Comparison of ENCODE assay signal across 8 mouse cellular contexts in genomic region chr13:65277994-65278382, GRCm38 (mm10). TPM values are rescaled to one million over a fixed set of nuclear protein-coding genes. Genes with fewer than 3 reads are reported as not detected.
DNase-seq lines count a peak whose midpoint lies in the region; ATAC-seq and TF ChIP-seq lines count a peak whose summit lies in the region.

No protein-coding gene starts in this region.

- peaks cover 11% of the 10 kb centered on the region; the same call in 1 of the 2 replicates for H3K36me3 ChIP-seq in lung, embryonic 15.5 days
- peaks cover 70% of the 10 kb centered on the region for H3K36me3 ChIP-seq in forebrain, embryonic 10.5 days (replicated peaks)
- peaks cover 15% of the 10 kb centered on the region for H3K36me3 ChIP-seq in limb, embryonic 14.5 days (ENCODE audit: control insufficient read depth, insufficient read depth, low read length)

- H3K27ac ChIP-seq in lung, embryonic 15.5 days: peak overlapping the region; percentile 84
- peak overlapping the region; percentile 89 for H3K27ac ChIP-seq in forebrain, embryonic 10.5 days
- H3K27ac ChIP-seq in limb, embryonic 14.5 days (replicated peaks; ENCODE audit: low read depth, low read length): peak overlapping the region; percentile 85
- peak overlapping the region; percentile 72 for H3K27ac ChIP-seq in olfactory bulb, adult 2 months (ENCODE audit: insufficient read depth, low read depth, low read length)

- H3K9ac ChIP-seq in lung, embryonic 15.5 days: peak overlapping the region; percentile 59
- H3K9ac ChIP-seq in limb, embryonic 14.5 days (ENCODE audit: low read depth, low read length, severe bottlenecking): peak overlapping the region; percentile 72

- DNase-seq in lung, postnatal 14 days: no peak
- no peak for DNase-seq in forebrain, embryonic 10.5 days (ENCODE audit: extremely low spot score, low spot score)
- DNase-seq in limb, embryonic 14.5 days (ENCODE audit: low spot score): peak; percentile 5
- no peak for DNase-seq in cerebellum, adult 8-10 months
- DNase-seq in thymus, postnatal 25 days: no peak
- DNase-seq in right cerebral cortex, postnatal 14 days: no peak

- peaks cover 8% of the 10 kb centered on the region; the same call in 1 of the 2 replicates for H3K4me1 ChIP-seq in lung, embryonic 15.5 days
- H3K4me1 ChIP-seq in forebrain, embryonic 10.5 days: 0 out of 2 replicates have a peak, but pooled peaks cover 3% of the 10 kb centered on the region
- no peaks in the 10 kb centered on the region for H3K4me1 ChIP-seq in limb, embryonic 14.5 days (ENCODE audit: control insufficient read depth, insufficient read depth, low read length)
- no peaks in the 10 kb centered on the region for H3K4me1 ChIP-seq in olfactory bulb, adult 2 months (ENCODE audit: control insufficient read depth, insufficient read depth, low read length)

- no peak for TF ChIP-seq CTCF in olfactory bulb, adult 2 months (IDR thresholded peaks at IDR 0.05; ENCODE audit: insufficient read depth, low read depth, low read length)

- ATAC-seq in lung, embryonic 15.5 days (ENCODE audit: borderline replicate concordance, extremely low read depth, low FRiP score, low TSS enrichment): peak; percentile 61; the same call in 1 of the 2 replicates
- ATAC-seq in limb, embryonic 14.5 days (ENCODE audit: low FRiP score, low read depth): peak; percentile 47

- H3K27me3 ChIP-seq in lung, embryonic 15.5 days: no peaks in the 10 kb centered on the region
- H3K27me3 ChIP-seq in forebrain, embryonic 10.5 days (ENCODE audit: poor library complexity, severe bottlenecking): no peaks in the 10 kb centered on the region
- no peaks in the 10 kb centered on the region for H3K27me3 ChIP-seq in limb, embryonic 14.5 days (ENCODE audit: control insufficient read depth, insufficient read depth, low read length)

- no peak for TF ChIP-seq POLR2A in limb, embryonic 14.5 days (IDR thresholded peaks at IDR 0.05; ENCODE audit: borderline replicate concordance, extremely low read depth, insufficient read depth, insufficient read length)
- no peak for TF ChIP-seq POLR2A in olfactory bulb, adult 2 months (IDR thresholded peaks at IDR 0.05; ENCODE audit: insufficient read depth, low read depth, low read length)

- no peaks in the 10 kb centered on the region; the same call in 1 of the 2 replicates for H3K9me3 ChIP-seq in lung, embryonic 15.5 days
- H3K9me3 ChIP-seq in forebrain, embryonic 10.5 days: peaks cover 74% of the 10 kb centered on the region
- peaks cover 30% of the 10 kb centered on the region for H3K9me3 ChIP-seq in limb, embryonic 14.5 days (ENCODE audit: control insufficient read depth, low read length)

- 6% methylated on average over 9 of the region's 9 CpGs for WGBS in lung, embryonic 15.5 days
- WGBS in forebrain, embryonic 10.5 days: 14% methylated on average over 9 of the region's 9 CpGs
- 13% methylated on average over 9 of the region's 9 CpGs for WGBS in limb, embryonic 14.5 days
- WGBS in olfactory bulb, adult 2 months: 13% methylated on average over 9 of the region's 9 CpGs

- H3K4me2 ChIP-seq in lung, embryonic 15.5 days: peak overlapping the region; percentile 64
- H3K4me2 ChIP-seq in limb, embryonic 14.5 days (replicated peaks; ENCODE audit: low read depth, low read length, severe bottlenecking): peak overlapping the region; percentile 50

- H3K4me3 ChIP-seq in lung, embryonic 15.5 days: peak overlapping the region; percentile 67
- H3K4me3 ChIP-seq in forebrain, embryonic 10.5 days: peak overlapping the region; percentile 68
- peak overlapping the region; percentile 61 for H3K4me3 ChIP-seq in limb, embryonic 14.5 days (replicated peaks; ENCODE audit: low read length)
- H3K4me3 ChIP-seq in olfactory bulb, adult 2 months (ENCODE audit: insufficient read depth, low read depth, low read length): peak overlapping the region; percentile 77

RNA-seq across cellular contexts. Expression of gene Zfp369, which starts 0.6 kb away (rescaled TPM):
- 10.1 and 10.4 TPM in 2 replicates for polyA plus RNA-seq in lung, embryonic 15.5 days (2015; fragmentation: Nextera tagmentation; extraction: Ambion mirVana)
- 12.5 and 16.6 TPM in 2 replicates for polyA plus RNA-seq in forebrain, embryonic 10.5 days (2016; fragmentation: Nextera tagmentation; extraction: Ambion mirVana)
- polyA plus RNA-seq in limb, embryonic 14.5 days (2012; rRNA removed): 41.3 and 57.5 TPM in 2 replicates
- polyA plus RNA-seq in limb, embryonic 14.5 days (2014; fragmentation: Nextera tagmentation; extraction: Ambion mirVana): 18.4 and 22.9 TPM in 2 replicates
- polyA plus RNA-seq in olfactory bulb, adult 2 months (2012; ENCODE audit: insufficient read depth, insufficient read length, low replicate concordance, missing spikeins): not detected in 2 replicates

RNA-seq across cellular contexts. Expression of gene Gm10775, which starts 18.6 kb away (rescaled TPM):
- polyA plus RNA-seq in lung, embryonic 15.5 days (2015; fragmentation: Nextera tagmentation; extraction: Ambion mirVana): not detected in 2 replicates
- polyA plus RNA-seq in forebrain, embryonic 10.5 days (2016; fragmentation: Nextera tagmentation; extraction: Ambion mirVana): not detected in 2 replicates
- 0.14 TPM in 1 of 2 replicates, not detected in the other for polyA plus RNA-seq in limb, embryonic 14.5 days (2012; rRNA removed)
- polyA plus RNA-seq in limb, embryonic 14.5 days (2014; fragmentation: Nextera tagmentation; extraction: Ambion mirVana): not detected in 2 replicates
- polyA plus RNA-seq in olfactory bulb, adult 2 months (2012; ENCODE audit: insufficient read depth, insufficient read length, low replicate concordance, missing spikeins): not detected in 2 replicates
